Mouse (Mus musculus) lung, postnatal 0 days (tissue): ENCODE measurements at regions not wholly inside any gene's neighbourhood (a gene's known extent, or its start where the extent isn't known, plus 50 kb on each side); places are given as distances from the start of the nearest gene placed in this dataset.
A peak's percentile ranks its signal among the peaks of the same experiment; 100 is the strongest.

Source experiments
- CTCF ChIP-seq: IDR thresholded peaks from 2 replicates; pipeline ENCODE4 v1.5.1; 2016; ENCODE audit warnings: antibody characterized with exemption, mild to moderate bottlenecking
- EP300 ChIP-seq: IDR thresholded peaks from 2 replicates; pipeline ENCODE4 v1.6.1; 2016; ENCODE audit warnings: antibody characterized with exemption, mild to moderate bottlenecking, control low read depth

GRCm38 (mm10) chr5:50146926-50147325 lies 88.1 kb upstream of the Adgra3 start:
- TF ChIP-seq CTCF = no peak
- TF ChIP-seq EP300 = peak; percentile 46
